Mouse (Mus musculus): ENCODE results near the gene 2310061I04Rik. TPM values are rescaled to one million over a fixed set of nuclear protein-coding genes. Genes with fewer than 3 reads are reported as not detected.
A peak's percentile ranks its signal among the peaks of the same experiment; 100 is the strongest.

2310061I04Rik gene
- total and polyA plus RNA-seq, 3 experiments, result 11.4 to 106 TPM; not detected in 1

DNA sequence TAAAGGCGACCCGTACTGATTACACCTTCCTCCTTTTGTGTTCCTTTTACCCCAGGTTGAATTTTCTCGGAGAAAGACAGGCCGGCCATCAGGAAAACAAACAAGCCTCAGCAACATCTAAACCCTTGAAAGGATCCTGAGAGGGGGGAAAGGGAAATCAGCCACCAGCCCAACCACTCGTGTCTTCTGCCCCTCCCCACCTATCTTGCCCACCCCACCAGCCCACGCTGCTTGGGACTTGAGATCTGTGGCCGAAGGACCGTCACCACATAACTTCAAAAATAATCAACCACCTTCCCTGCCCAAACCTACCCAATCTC lies 19.9 kb upstream of the 2310061I04Rik start:
- H3K27ac ChIP-seq (ENCODE audit: control insufficient read depth, low read depth, low read length), result peak overlapping the region; percentile 98
- H3K27me3 ChIP-seq (ENCODE audit: control insufficient read depth in 1 of 2, insufficient read depth in 2 of 2, low read length in 2 of 2), result no peaks in the 10 kb centered on the region
- H3K4me1 ChIP-seq (ENCODE audit: control insufficient read depth in 1 of 2, insufficient read depth in 2 of 2, low read length in 2 of 2), result peaks cover 9 to 33% of the 10 kb centered on the region in 2 experiments
- DNase-seq (ENCODE audit: low read depth, low spot score), result no peak
- no peaks in the 10 kb centered on the region for H3K9me3 ChIP-seq (replicated peaks; ENCODE audit: insufficient read depth, low read length)
- peak overlapping the region; percentile 97 for H3K9ac ChIP-seq (ENCODE audit: control insufficient read depth, low read depth, low read length, poor library complexity, severe bottlenecking)
- H3K36me3 ChIP-seq (ENCODE audit: control insufficient read depth in 1 of 2, insufficient read depth in 2 of 2, low read length in 2 of 2), result peaks cover 0 to 34% of the 10 kb centered on the region in 2 experiments
- TF ChIP-seq TAL1 (IDR thresholded peaks at IDR 0.05; ENCODE audit: low read length), result peak; percentile 27; the same call in 1 of the 2 replicates
- no peak for TF ChIP-seq POLR2AphosphoS2 (IDR thresholded peaks at IDR 0.05; ENCODE audit: low read length)
- peak; percentile 26 to 30; a peak in 2 of 4 replicates for TF ChIP-seq POLR2A (IDR thresholded peaks at IDR 0.05; ENCODE audit: control insufficient read depth in 1 of 2, insufficient read depth in 1 of 2, low read depth in 1 of 2, low read length in 2 of 2, poor library complexity in 1 of 2)
- peaks cover 56% of the 10 kb centered on the region for H3K79me2 ChIP-seq (ENCODE audit: control insufficient read depth, insufficient read depth, low read length, poor library complexity)
- peak overlapping the region; percentile 71 to 95 for H3K4me3 ChIP-seq (ENCODE audit: control insufficient read depth in 1 of 2, insufficient read depth in 1 of 2, low read depth in 2 of 2, low read length in 2 of 2)

DNA sequence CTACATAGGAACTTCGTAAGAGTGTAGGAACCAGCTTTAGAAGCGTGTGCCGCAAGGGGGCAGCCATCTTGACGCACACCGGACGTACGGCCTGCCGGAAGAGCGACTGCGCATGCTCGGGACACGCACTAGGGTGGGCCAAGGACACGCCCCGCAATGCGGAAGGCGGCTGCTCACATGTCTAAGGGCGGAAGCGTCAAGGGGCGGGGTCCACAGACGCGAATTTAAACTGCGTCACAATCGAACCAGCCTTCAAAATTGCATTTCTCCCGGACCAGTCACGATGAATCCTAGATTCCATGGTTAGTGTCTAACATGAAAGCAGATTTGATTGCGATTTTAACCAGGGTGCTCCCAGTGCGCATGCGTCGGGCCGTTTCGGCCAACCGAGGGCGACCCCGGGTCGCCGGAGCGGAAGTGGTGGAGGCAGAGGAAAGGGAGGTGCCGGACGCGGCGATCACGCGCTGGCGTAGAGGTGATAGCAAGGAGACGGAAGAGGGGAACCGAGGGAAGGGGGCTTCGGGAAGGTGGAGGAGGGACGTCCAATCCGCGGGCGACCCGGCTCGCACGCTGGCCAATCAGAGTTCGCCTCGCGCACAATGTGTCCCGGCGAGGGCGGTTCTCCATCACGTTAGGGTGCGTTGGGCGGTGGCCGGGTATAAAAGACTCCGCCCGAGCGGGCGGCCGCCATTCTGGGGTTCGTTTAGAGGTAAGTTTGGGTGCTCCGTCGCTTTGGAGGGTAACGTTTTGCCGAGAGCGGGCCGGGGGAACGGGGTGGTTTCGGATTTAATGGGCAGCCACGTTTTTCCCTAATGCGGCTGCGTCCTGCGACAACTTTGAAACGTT lies 19.3 kb upstream of the 2310061I04Rik start, which contains the start of the genes Mrps18b and Ppp1r10:
TSS of gene Mrps18b (minus strand) at position 93 of the 846 bp plus-strand sequence.
TSS of gene Ppp1r10 (plus strand) at position 138 of the 846 bp plus-strand sequence.
- Histone ChIP-seq H3K27ac (ENCODE audit: control insufficient read depth, low read depth, low read length) (peak within 1 kb of the TSS; percentile 98), H3K36me3 (ENCODE audit: control insufficient read depth in 1 of 2, insufficient read depth in 2 of 2, low read length in 2 of 2) (peaks cover 0 to 29% of the 10 kb centered on the region in 2 experiments), H3K79me2 (ENCODE audit: control insufficient read depth, insufficient read depth, low read length, poor library complexity) (peaks cover 56% of the 10 kb centered on the region), H3K4me3 (ENCODE audit: control insufficient read depth in 1 of 2, insufficient read depth in 1 of 2, low read depth in 2 of 2, low read length in 2 of 2) (peak within 1 kb of the TSS; percentile 79 to 95), H3K4me1 (ENCODE audit: control insufficient read depth in 1 of 2, insufficient read depth in 2 of 2, low read length in 2 of 2) (peaks cover 8 to 29% of the 10 kb centered on the region in 2 experiments), H3K9me3 (replicated peaks; ENCODE audit: insufficient read depth, low read length) (no peaks in the 10 kb centered on the region), H3K27me3 (ENCODE audit: control insufficient read depth in 1 of 2, insufficient read depth in 2 of 2, low read length in 2 of 2) (no peaks in the 10 kb centered on the region), H3K9ac (ENCODE audit: control insufficient read depth, low read depth, low read length, poor library complexity, severe bottlenecking) (peak within 1 kb of the TSS; percentile 97)
- TF ChIP-seq POLR2A (IDR thresholded peaks at IDR 0.05; ENCODE audit: control insufficient read depth in 1 of 2, insufficient read depth in 1 of 2, low read depth in 1 of 2, low read length in 2 of 2, poor library complexity in 1 of 2) (peak; percentile 89 to 97), KAT2A (conservative IDR thresholded peaks at IDR 0.05; ENCODE audit: low read depth, low read length) (no peak), POLR2AphosphoS5 (IDR thresholded peaks at IDR 0.05; ENCODE audit: borderline replicate concordance, low read depth, low read length) (peak; percentile 96), CTCF (IDR thresholded peaks at IDR 0.05 in 2 of 3, conservative IDR thresholded peaks at IDR 0.05 in 1 of 3; ENCODE audit: control insufficient read depth in 1 of 3, insufficient read depth in 1 of 3, low read depth in 2 of 3, low read length in 3 of 3, poor library complexity in 1 of 3, severe bottlenecking in 1 of 3) (0 out of 6 replicates have a peak, but pooled peaks of 2 of the 3 experiments have one; percentile 8 to 21), TBP (IDR thresholded peaks at IDR 0.05; ENCODE audit: low read depth, low read length) (peak; percentile 99)
- DNase-seq (ENCODE audit: low read depth, low spot score), result peak; percentile 99

DNA sequence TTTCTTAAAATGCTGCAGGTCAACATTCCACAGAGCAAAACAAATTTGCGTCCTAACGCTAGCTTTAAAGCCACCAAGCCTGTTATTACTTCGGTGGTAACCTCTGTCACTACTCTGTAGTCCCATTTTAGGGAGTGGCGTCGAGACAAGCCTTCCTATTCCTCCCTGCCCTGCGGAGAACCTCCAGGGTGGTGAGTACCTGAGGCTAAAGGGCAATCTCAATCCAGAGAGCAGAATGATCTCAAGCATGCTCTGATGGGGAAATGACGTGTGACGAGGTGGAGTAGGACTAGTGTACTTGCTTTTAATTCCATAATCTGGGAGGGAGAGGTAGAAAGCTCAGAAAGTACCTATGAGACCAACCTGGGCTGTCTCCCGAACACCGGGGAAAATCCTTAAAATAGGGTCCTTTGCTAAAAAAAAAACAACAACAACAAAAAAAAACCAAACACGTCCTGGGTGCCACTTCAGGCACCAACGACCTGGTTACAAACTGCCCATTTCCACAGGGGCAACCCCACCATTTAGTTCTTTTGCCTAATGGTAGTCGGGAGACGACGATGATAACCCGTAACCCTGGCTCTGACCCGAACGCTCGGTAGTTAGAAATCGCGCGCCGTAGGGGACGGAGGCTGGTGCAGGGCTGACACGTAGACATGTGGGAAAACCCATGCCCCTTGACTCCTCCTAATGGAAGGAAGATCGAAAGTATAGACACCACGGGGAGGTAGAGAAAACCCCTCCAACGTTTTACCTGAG lies 18.5 kb upstream of the 2310061I04Rik start:
- Histone ChIP-seq H3K9me3 (replicated peaks; ENCODE audit: insufficient read depth, low read length) (no peaks in the 10 kb centered on the region), H3K36me3 (ENCODE audit: control insufficient read depth in 1 of 2, insufficient read depth in 2 of 2, low read length in 2 of 2) (peaks cover 0 to 27% of the 10 kb centered on the region in 2 experiments), H3K27me3 (ENCODE audit: control insufficient read depth in 1 of 2, insufficient read depth in 2 of 2, low read length in 2 of 2) (no peaks in the 10 kb centered on the region), H3K9ac (ENCODE audit: control insufficient read depth, low read depth, low read length, poor library complexity, severe bottlenecking) (peak overlapping the region; percentile 91), H3K27ac (ENCODE audit: control insufficient read depth, low read depth, low read length) (peak overlapping the region; percentile 94), H3K79me2 (ENCODE audit: control insufficient read depth, insufficient read depth, low read length, poor library complexity) (peaks cover 53% of the 10 kb centered on the region), H3K4me3 (ENCODE audit: control insufficient read depth in 1 of 2, insufficient read depth in 1 of 2, low read depth in 2 of 2, low read length in 2 of 2) (peak overlapping the region; percentile 79 to 82), H3K4me1 (ENCODE audit: control insufficient read depth in 1 of 2, insufficient read depth in 2 of 2, low read length in 2 of 2) (peaks cover 4 to 23% of the 10 kb centered on the region in 2 experiments)
- peak in 1 of 2 experiments; percentile 37; a peak in 1 of 4 replicates for TF ChIP-seq POLR2A (IDR thresholded peaks at IDR 0.05; ENCODE audit: control insufficient read depth in 1 of 2, insufficient read depth in 1 of 2, low read depth in 1 of 2, low read length in 2 of 2, poor library complexity in 1 of 2)
- no peak for TF ChIP-seq UBTF (IDR thresholded peaks at IDR 0.05; ENCODE audit: borderline replicate concordance, insufficient read depth, low read depth, low read length)
- TF ChIP-seq NRF1 (IDR thresholded peaks at IDR 0.05; ENCODE audit: insufficient read depth, low read depth, low read length, poor library complexity, severe bottlenecking), result no peak
- TF ChIP-seq TAL1 (IDR thresholded peaks at IDR 0.05; ENCODE audit: low read length), result no peak
- TF ChIP-seq MXI1 (IDR thresholded peaks at IDR 0.05; ENCODE audit: low read depth, low read length), result no peak
- TF ChIP-seq MAFK (IDR thresholded peaks at IDR 0.05; ENCODE audit: borderline replicate concordance, low read depth, low read length), result no peak
- TF ChIP-seq ZKSCAN1 (IDR thresholded peaks at IDR 0.05; ENCODE audit: low read depth, low read length), result no peak
- peak; percentile 79 for DNase-seq (ENCODE audit: low read depth, low spot score)

Data from MEL (cell line).